Mouse (Mus musculus): ENCODE data around the gene Pcp4l1. TPM values are rescaled to one million over a fixed set of nuclear protein-coding genes. Genes with fewer than 3 reads are reported as not detected.
A peak's percentile ranks its signal among the peaks of the same experiment; 100 is the strongest.

The Pcp4l1 gene
- total and polyA plus RNA-seq, 3 experiments, result 165 to 283 (median 255) TPM

GRCm38 (mm10) chr1:171223796-171224195 lies 27.7 kb upstream of the Pcp4l1 start:
- intact Hi-C loops (cut with DNase I), result loop anchor here (1.0 to 5.0 kb wide), 4 partner anchors 15 to 104 kb away; partner anchors contain the start of gene Dedd
- H3K4me3 ChIP-seq, result no peak overlapping the region
- peaks cover 7% of the 10 kb centered on the region; the same call in 1 of the 2 replicates for H3K4me1 ChIP-seq (ENCODE audit: control insufficient read depth, insufficient read depth, low read length)
- no peaks in the 10 kb centered on the region for H3K36me3 ChIP-seq (ENCODE audit: control insufficient read depth, insufficient read depth, low read length)
- no peak overlapping the region for H3K9ac ChIP-seq (ENCODE audit: low read depth, low read length)
- no peaks in the 10 kb centered on the region for H3K79me2 ChIP-seq (replicated peaks; ENCODE audit: control insufficient read depth, insufficient read depth, low read length)
- 53% methylated on average over 2 of the region's 2 CpGs for WGBS
- peak in 1 of 2 experiments; percentile 44 for DNase-seq
- no peak for TF ChIP-seq EP300 (IDR thresholded peaks at IDR 0.05; ENCODE audit: insufficient read depth, low read depth, low read length)
- TF ChIP-seq CTCF (IDR thresholded peaks at IDR 0.05), result no peak
- no peak for TF ChIP-seq POLR2A (IDR thresholded peaks at IDR 0.05; ENCODE audit: insufficient read depth, low read depth, low read length)
- H3K27me3 ChIP-seq (ENCODE audit: control insufficient read depth, insufficient read depth, low read length), result no peaks in the 10 kb centered on the region
- no peak overlapping the region for H3K27ac ChIP-seq

GRCm38 (mm10) chr1:171223168-171223567 lies 27.1 kb upstream of the Pcp4l1 start:
- Histone ChIP-seq H3K36me3 (ENCODE audit: control insufficient read depth, insufficient read depth, low read length) (no peaks in the 10 kb centered on the region), H3K4me1 (ENCODE audit: control insufficient read depth, insufficient read depth, low read length) (peaks cover 7% of the 10 kb centered on the region; the same call in 1 of the 2 replicates), H3K79me2 (replicated peaks; ENCODE audit: control insufficient read depth, insufficient read depth, low read length) (no peaks in the 10 kb centered on the region), H3K9ac (ENCODE audit: low read depth, low read length) (peak overlapping the region; percentile 67), H3K27me3 (ENCODE audit: control insufficient read depth, insufficient read depth, low read length) (no peaks in the 10 kb centered on the region), H3K27ac (peak overlapping the region; percentile 96), H3K4me3 (peak overlapping the region; percentile 59)
- no peak for TF ChIP-seq EP300 (IDR thresholded peaks at IDR 0.05; ENCODE audit: insufficient read depth, low read depth, low read length)
- TF ChIP-seq POLR2A (IDR thresholded peaks at IDR 0.05; ENCODE audit: insufficient read depth, low read depth, low read length), result no peak
- TF ChIP-seq CTCF (IDR thresholded peaks at IDR 0.05), result no peak
- no peak for DNase-seq
- intact Hi-C loops (cut with DNase I), result loop anchor here (1.0 to 5.0 kb wide), 4 partner anchors 16 to 104 kb away; partner anchors contain the start of gene Dedd
- 75% methylated on average over 6 of the region's 6 CpGs for WGBS

- Histone ChIP-seq H3K36me3 (ENCODE audit: control insufficient read depth, insufficient read depth, low read length) (no peaks in the 10 kb centered on the region), H3K4me3 (peak within 1 kb of the TSS; percentile 61), H3K27me3 (ENCODE audit: control insufficient read depth, insufficient read depth, low read length) (no peaks in the 10 kb centered on the region), H3K79me2 (replicated peaks; ENCODE audit: control insufficient read depth, insufficient read depth, low read length) (no peaks in the 10 kb centered on the region), H3K27ac (peak within 1 kb of the TSS; percentile 96), H3K9ac (ENCODE audit: low read depth, low read length) (peak within 1 kb of the TSS; percentile 67), H3K4me1 (ENCODE audit: control insufficient read depth, insufficient read depth, low read length) (peaks cover 7% of the 10 kb centered on the region; the same call in 1 of the 2 replicates)
- TF ChIP-seq POLR2A (IDR thresholded peaks at IDR 0.05; ENCODE audit: insufficient read depth, low read depth, low read length), result peak; percentile 57
- peak; percentile 83 for TF ChIP-seq EP300 (IDR thresholded peaks at IDR 0.05; ENCODE audit: insufficient read depth, low read depth, low read length)
- peak; percentile 92 for TF ChIP-seq CTCF (IDR thresholded peaks at IDR 0.05)
- intact Hi-C loops (cut with DNase I), result loop anchor here (1.0 to 5.0 kb wide), 4 partner anchors 16 to 105 kb away; partner anchors contain the start of gene Dedd
- peak; percentile 89 to 97 for DNase-seq
- 1% methylated on average over 28 of the region's 28 CpGs for WGBS
Measured at GRCm38 (mm10) chr1:171222238-171223155, 26.4 kb upstream of the Pcp4l1 start, which contains the start of gene Tomm40l. TSS of gene Tomm40l (minus strand) at chr1:171222514.

- Histone ChIP-seq H3K27ac (peak overlapping the region; percentile 81), H3K4me1 (ENCODE audit: control insufficient read depth, insufficient read depth, low read length) (peaks cover 7% of the 10 kb centered on the region; the same call in 1 of the 2 replicates), H3K9ac (ENCODE audit: low read depth, low read length) (peak overlapping the region; percentile 53), H3K79me2 (replicated peaks; ENCODE audit: control insufficient read depth, insufficient read depth, low read length) (no peaks in the 10 kb centered on the region), H3K36me3 (ENCODE audit: control insufficient read depth, insufficient read depth, low read length) (no peaks in the 10 kb centered on the region), H3K27me3 (ENCODE audit: control insufficient read depth, insufficient read depth, low read length) (no peaks in the 10 kb centered on the region), H3K4me3 (peak overlapping the region; percentile 61)
- no peak for TF ChIP-seq POLR2A (IDR thresholded peaks at IDR 0.05; ENCODE audit: insufficient read depth, low read depth, low read length)
- intact Hi-C loops (cut with DNase I), result loop anchor here (2.0 to 5.0 kb wide), 5 partner anchors 17 to 111 kb away; partner anchors contain the start of gene Dedd
- WGBS, result 4% methylated on average over 22 of the region's 22 CpGs
- DNase-seq, result peak in 1 of 2 experiments; percentile 36
Measured at GRCm38 (mm10) chr1:171221281-171222193, 25.5 kb upstream of the Pcp4l1 start.

- intact Hi-C loops (cut with DNase I), result loop anchor here (1.0 to 5.0 kb wide), 5 partner anchors 26 to 110 kb away; partner anchors contain the start of gene Dedd
Measured at GRCm38 (mm10) chr1:171220871-171221270, 24.8 kb upstream of the Pcp4l1 start.

More at GRCm38 (mm10) chr1:171220871-171221270, 24.8 kb upstream of the Pcp4l1 start:
- no peaks in the 10 kb centered on the region for H3K27me3 ChIP-seq (ENCODE audit: control insufficient read depth, insufficient read depth, low read length)
- H3K27ac ChIP-seq, result no peak overlapping the region
- TF ChIP-seq EP300 (IDR thresholded peaks at IDR 0.05; ENCODE audit: insufficient read depth, low read depth, low read length) (peak; percentile 95), POLR2A (IDR thresholded peaks at IDR 0.05; ENCODE audit: insufficient read depth, low read depth, low read length) (no peak), CTCF (IDR thresholded peaks at IDR 0.05) (no peak; the same call in 1 of the 2 replicates)
- peaks cover 7% of the 10 kb centered on the region; the same call in 1 of the 2 replicates for H3K4me1 ChIP-seq (ENCODE audit: control insufficient read depth, insufficient read depth, low read length)
- 5% methylated on average over 10 of the region's 10 CpGs for WGBS
- H3K4me3 ChIP-seq, result no peak overlapping the region
- no peak overlapping the region for H3K9ac ChIP-seq (ENCODE audit: low read depth, low read length)
- peak; percentile 83 to 88 for DNase-seq
- no peaks in the 10 kb centered on the region for H3K79me2 ChIP-seq (replicated peaks; ENCODE audit: control insufficient read depth, insufficient read depth, low read length)
- H3K36me3 ChIP-seq (ENCODE audit: control insufficient read depth, insufficient read depth, low read length), result no peaks in the 10 kb centered on the region

Data from heart, adult 2 months (tissue).